Mouse (Mus musculus): ENCODE results near the gene Nup107.
"Not testable (repeated sequence)": the region's sequence is repeated elsewhere in the genome, so short reads cannot be mapped to it uniquely, and the experiment has no call there.

Gene Nup107

GRCm38 (mm10) chr10:117749050-117749686, 43.3 kb downstream of the Nup107 start:
- DNase-seq: no peak

- peak; percentile 55 for DNase-seq
These were observed 44.0 kb downstream of the Nup107 start for GRCm38 (mm10) chr10:117748276-117749049.

DNA sequence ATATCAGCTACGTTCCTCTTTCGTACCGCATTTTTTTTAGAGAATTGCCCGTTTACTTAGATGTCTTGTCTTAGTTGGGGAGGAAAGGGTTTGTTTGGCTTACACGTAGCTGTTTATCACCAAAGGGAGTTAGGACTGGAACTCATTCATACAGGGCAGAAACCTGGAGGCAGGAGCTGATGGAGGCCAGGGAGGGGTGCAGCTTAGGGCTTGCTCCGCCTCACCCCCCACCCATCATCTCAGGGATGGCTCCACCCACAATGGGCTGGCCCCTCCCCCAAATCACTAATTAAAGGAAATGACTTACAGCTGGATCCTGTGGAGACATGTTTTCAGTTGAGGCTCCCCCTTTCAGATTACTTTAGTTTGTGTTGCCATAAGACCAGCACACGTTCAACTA, 44.8 kb downstream of the Nup107 start:
- no peak for DNase-seq

DNA sequence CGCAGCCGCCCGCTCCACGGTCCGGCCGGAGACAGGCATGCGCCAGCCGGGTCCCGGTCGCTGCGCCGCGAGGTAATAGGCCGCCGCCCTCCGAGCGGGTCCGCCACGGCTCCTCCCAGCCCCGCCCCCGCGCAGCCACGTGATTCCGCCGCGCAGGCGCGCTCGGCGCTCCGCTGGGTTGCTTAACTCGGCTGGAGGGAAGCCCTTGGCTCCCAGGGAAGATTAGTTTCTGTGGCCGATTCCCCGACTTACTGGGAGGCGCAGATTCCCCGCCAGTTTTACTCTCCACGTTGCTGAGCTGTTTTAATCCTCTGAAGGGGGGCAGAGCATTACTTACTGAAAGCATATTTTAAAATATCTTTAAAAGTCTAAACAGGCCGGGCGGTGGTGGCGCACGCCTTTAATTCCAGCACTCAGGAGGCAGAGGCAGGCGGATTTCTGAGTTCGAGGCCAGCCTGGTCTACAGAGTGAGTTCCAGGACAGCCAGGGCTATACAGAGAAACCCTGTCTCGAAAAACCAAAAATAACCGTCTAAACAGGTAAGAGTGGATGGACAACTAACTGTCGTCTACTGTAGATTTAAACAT, 46.1 kb downstream of the Nup107 start, which contains the start of gene Slc35e3:
TSS of gene Slc35e3 (minus strand) at position 69 of the 587 bp plus-strand sequence.
- DNase-seq: peak; percentile 95

DNA sequence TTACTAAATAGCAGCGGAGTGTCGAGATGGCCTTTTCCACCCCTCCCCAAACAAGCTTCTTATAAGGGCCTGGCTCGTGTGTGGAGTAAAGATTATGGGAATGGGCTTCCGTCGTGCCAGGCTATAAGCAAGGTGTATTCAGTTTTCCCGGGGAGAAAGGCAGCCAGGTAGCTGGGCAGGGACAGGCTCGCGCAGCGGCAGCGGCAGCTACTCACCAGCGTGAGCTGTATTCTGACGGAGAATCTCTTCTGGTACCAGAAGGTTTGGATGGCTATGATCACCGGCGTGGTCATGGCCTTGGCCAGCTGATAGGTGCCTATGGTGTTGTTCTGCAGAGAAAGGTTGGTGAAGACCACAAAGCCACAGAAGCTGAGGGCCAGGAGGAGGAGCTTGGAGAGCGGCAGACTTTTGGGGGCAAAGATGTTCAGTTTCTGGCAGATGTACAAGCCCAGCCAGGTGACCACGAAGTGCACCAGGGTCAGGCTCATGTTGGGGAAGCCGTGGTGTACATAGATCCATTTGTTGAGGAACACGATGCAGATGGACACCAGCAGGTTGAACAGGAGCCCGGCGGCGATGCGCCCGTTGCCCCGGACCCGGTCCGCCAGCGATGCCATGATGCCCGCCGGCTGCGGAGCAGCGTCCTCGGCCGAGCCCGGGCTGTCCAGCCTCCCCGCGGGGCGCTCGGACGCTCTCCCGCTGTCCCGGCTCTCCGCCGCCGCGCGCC, 46.8 kb downstream of the Nup107 start:
- DNase-seq: peak; percentile 60

GRCm38 (mm10) chr10:117743917-117744316, 48.6 kb downstream of the Nup107 start:
- DNase-seq: no peak

DNA sequence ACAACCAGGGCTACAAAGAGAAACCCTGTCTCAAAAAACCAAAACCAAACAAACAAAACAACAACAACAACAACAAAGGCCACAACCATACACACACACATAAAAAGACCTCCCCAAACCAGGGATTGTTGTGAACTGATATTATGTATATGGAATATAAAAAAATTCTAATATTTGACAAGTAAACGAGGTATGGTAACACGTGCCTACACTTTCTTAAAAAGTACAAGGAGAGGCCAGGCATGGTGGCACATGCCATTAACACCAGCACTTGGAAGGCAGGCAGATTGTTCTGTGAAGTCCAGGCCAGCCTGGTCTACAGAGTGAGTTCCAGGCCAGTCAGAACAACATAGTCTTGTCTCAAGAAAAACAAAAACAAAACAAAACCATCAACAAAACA, 49.3 kb downstream of the Nup107 start:
- DNase-seq: no peak

GRCm38 (mm10) chr10:117742618-117743017, 49.9 kb downstream of the Nup107 start:
- DNase-seq: no peak

DNA sequence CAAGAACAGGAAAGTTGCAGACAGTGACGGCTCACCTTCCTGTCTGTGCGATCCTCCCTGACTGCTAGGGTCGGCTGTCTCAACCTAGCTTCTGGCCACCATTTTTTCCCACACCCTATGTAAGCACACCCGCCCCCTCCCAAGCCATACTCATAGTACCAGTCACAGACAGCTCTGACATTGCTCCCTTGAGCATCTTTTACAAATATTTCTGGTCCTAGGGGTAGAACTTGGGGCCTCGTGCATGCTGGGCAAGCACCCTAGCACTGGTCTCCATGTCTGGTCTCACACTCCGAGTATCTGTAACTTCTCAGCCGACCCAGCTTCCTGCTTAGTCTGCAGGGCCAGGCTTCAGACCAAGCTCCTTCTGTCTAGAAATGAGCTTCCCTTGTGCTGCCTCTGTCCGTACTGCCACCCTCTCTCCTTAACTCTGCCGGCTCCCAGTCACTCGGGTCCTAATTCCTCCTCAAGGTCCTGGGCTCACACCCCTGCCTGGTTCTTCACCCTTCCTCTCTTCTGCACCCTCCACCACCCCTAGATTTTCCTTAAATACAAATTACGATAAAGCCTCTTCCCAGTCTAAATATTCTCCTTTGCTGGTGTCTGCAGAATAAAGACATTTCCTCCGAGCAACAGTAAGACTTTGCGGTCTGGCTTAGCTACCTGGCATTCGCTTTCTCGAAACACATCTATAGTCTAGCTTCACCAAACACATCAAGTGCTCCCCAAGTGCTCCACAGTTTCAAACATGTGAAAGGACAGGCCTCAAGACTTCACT, 50.6 kb downstream of the Nup107 start:
- DNase-seq: no peak

DNA sequence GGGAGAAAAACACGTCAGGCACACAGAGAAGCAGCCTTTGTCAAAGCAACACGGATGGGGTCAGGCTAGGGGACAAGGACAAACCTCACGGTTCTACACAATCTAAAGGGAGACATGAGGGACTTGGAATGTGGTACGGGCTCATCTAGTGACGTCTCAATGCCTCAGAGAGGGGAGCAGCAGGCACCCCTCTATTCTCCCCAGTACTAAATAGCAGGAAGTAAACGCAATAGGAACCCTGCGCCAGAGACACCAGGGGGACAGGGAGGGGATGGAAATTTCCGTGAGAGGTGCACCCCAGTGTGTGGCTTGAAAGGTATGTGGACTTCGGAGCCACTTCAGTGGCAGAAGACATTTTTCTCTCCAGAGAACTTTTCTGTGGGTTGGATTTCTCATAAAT, 51.6 kb downstream of the Nup107 start:
- no peak for DNase-seq

- no peak for DNase-seq
These were observed 52.3 kb downstream of the Nup107 start for GRCm38 (mm10) chr10:117740171-117740570.

DNA sequence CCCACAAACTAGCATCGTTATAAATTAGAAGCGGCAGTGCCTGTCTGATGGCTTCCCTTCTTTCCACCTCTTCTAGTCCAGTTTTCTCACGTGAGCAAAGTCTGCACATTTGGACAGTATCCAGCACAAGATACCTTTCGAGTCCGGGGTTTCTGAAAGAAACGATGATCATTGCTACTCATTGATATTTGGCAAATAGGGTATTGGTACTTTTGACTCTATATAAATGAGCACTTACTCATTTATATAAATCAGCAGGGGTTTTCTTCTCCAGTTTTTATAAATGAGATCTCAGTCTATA, 52.9 kb downstream of the Nup107 start:
- DNase-seq: no peak

DNA sequence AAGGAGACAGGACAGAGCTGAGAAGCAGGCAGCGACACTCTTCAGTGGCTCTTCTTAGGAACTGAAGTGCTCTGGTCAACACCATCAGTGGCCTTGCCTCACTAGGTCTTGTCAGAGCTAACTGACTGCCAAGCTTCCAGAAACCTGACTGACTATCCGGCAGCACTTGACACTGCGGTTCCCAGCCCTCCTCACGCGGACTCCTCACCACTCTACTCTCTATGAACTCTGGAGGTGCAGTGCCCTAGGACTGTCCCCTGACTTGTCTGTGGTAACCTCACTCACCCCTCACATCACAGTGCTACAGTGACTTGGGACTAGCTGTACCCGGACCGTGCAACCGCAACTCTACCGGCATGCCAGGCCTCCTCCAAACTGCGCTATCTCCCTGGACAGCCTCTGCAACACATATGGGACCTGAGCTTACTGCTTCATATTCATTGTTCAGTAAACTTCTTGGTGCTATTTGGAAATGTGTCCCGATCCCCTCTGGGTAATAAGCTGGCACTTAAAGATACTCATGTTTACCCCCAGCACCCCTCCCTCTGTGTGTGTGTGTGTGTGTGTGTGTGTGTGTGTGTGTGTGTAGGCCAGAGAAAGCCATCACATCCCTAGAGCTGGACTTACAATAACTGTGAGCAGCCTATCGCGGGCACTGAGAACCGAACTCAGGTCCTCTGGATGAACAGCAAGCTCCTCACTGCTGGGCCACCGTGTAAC, 53.4 kb downstream of the Nup107 start:
- no peak for DNase-seq

DNA sequence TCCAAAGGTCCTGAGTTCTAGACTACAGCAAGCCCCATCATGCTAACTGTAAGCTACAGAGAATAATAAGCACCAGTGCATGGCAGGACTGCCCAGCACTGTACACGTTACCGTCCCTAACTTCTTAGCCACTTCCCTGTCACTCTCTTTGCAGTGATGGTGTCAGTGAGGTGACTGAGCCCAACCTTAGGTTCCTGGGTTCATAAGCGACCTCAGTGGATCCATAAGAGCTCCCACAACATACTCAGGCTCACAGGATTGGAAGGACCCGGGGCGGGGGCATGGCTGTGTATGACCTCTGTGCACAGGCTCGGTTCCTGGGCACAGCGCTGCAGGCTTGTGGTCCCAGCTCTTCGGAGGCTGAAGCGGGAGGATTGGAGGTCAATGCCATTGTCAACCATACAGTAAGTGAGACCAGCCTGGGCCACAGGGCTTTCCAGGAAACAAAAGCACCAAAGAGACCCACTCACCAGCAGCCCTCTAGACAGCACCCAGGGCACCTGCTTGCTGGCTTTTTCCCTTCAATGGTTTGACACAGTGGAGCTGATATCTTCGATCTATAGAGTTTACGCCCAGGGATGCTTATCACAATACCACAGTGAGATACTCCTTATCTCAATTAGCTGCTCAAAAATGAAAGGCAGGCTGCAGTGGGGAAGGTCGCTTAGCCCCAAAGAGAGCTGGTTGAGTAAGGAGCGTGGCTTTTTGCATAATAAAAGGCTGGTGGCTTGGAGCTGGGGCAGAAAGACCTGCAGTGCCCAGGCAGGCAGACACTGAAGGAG, 54.2 kb downstream of the Nup107 start:
- DNase-seq: no peak

DNA sequence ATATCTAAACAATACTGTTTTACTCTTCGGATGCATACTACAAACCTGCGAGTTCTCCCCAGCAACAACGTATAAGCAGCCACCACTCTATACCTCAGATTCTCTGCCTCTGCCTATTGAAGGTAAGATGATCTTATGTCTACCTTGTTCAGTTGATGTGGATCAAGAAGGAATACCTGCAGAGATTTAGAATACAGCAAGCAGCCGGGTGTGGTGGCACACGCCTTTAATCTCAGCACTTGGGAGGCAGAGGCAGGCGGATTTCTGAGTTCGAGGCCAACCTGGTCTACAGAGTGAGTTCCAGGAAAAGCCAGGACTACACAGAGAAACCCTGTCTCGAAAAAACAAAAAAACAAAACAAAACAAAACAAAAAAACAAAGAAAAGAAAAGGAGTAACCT, 55.0 kb downstream of the Nup107 start:
- not testable (repeated sequence) for DNase-seq

DNA sequence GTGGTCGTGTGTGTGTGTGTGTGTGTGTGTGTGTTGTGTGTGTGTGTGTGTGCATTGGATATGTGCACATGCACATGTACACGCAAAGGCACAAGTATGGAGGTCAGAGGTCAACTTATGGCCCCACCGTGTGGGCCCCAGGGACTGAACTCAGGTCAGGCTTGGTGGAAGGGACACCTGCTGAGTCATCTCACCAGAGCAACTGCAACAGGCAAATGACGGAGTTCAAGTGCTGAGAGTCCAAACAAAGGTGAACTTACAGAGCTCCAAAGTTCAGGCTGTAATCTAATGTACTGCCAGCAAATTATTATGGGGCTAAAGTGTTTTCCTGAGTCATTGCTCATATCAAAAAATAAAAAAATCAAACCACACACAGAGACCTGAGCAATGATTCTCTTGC, 55.4 kb downstream of the Nup107 start:
- DNase-seq: no peak

GRCm38 (mm10) chr10:117736573-117736972, 55.9 kb downstream of the Nup107 start:
- DNase-seq: no peak

GRCm38 (mm10) chr10:117735396-117735795, 57.1 kb downstream of the Nup107 start:
- DNase-seq: not testable (repeated sequence)

DNA sequence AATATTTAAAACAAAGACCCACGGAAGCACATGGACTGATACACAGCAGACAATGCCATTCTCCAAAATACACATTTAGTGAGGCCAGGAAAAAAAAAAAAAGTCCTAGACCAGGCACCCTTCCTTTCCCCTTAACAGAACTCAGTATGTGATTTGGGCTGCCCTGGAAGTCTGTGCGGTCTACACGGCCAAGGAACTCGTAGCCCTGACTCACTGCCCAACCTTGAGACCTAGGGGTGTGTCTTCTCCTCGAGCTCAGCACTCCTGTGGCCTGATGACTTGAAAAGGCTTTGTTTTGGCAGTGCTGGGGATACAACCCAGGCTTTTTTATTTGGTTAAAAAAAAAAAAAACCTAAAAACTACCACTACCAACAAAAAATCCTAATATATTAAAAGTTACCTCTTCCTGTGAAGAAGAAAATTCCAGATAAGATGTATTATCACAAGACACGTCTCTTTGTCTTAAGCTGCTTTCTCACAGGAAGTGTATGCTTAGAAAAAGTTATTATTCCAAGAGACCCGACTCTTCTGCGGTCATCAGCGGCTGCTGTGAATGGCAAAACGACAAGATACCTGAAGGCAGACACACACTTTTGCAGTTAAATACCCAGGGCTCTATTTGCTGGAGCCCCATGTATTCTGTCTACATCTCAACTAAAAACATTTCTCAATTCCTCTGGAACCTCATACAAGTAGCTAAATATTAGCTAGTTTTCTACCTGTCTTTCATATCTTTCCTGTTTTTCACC, 58.2 kb downstream of the Nup107 start:
- DNase-seq: peak; percentile 63

GRCm38 (mm10) chr10:117733626-117734025, 58.9 kb downstream of the Nup107 start:
- DNase-seq: not testable (repeated sequence)
